Mouse (Mus musculus): ENCODE results near the gene Acp7. TPM values are rescaled to one million over a fixed set of nuclear protein-coding genes. Genes with fewer than 3 reads are reported as not detected.
A peak's percentile ranks its signal among the peaks of the same experiment; 100 is the strongest.

Acp7 gene
- polyA plus RNA-seq, 2 experiments from 2014 or later, result not detected

- ATAC-seq, result peak; percentile 30
Observed at GRCm38 (mm10) chr7:28601029-28601428, 30.1 kb downstream of the Acp7 start.

GRCm38 (mm10) chr7:28598951-28599350 is 32.2 kb downstream of the Acp7 start:
- no peak for ATAC-seq

DNA sequence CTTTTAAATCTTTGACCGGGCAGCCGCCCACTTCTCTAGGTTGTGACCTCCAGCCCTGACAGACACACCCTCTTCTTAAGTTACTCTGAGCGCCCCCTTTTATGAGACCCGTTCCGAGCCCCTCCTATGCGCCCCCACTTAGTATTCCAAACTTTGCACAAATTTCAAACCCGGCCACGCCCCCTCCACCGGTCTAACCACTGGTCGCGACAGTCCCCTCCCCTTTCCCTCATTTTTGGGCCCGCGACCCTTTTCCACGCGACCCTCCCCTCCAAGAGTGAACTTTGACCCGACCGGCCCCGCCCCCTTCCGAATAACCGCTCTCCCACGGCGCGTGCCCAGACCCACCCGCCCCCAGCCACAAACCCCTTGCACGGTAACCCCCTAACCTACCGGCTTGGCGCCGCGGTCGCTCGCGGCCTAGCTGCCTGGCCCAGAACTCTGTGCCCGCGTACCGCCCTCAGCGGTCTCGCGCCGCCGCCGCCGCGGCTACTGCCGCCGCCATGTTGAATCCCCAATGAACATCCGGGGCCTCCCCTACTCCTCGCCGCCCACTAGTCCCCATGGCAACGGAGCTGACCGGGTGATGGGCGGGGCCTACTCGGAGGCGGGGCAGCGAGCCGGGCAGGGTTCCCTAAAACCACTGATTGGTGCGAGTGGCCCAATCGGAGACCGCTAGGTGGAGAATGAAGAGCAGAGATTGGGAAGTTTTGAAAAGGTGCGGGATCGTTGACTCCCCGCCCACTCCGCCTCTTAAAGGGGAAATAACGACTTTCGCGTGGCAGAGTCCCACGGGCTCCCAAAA is 33.3 kb downstream of the Acp7 start, which contains the start of the genes Samd4b and Pak4:
Samd4b (minus strand) TSS at position 503 of the 805 bp plus-strand sequence.
Pak4 (minus strand) TSS at position 544 of the 805 bp plus-strand sequence.
- ATAC-seq, result peak; percentile 95

DNA sequence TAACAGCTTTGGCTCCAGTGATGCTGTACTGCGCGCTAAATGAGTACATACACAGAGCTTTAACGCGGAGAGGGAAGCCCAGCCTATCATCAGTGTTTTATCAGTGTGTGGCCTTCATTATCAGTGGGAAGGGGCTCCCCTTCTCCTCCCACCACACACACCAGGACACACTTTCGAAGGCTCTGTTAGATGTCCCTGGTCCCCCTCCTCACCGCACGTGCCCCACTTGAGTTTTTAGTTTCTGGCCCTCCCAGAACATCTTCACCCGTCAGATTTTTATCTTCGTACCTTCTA is 33.9 kb downstream of the Acp7 start:
- ATAC-seq, result no peak

- ATAC-seq, result no peak
Observed at GRCm38 (mm10) chr7:28596436-28597276, 34.5 kb downstream of the Acp7 start.

- no peak for ATAC-seq
Observed at GRCm38 (mm10) chr7:28595751-28596435, 35.2 kb downstream of the Acp7 start.

- no peak for ATAC-seq
Observed at GRCm38 (mm10) chr7:28593206-28594111, 37.7 kb downstream of the Acp7 start.

DNA sequence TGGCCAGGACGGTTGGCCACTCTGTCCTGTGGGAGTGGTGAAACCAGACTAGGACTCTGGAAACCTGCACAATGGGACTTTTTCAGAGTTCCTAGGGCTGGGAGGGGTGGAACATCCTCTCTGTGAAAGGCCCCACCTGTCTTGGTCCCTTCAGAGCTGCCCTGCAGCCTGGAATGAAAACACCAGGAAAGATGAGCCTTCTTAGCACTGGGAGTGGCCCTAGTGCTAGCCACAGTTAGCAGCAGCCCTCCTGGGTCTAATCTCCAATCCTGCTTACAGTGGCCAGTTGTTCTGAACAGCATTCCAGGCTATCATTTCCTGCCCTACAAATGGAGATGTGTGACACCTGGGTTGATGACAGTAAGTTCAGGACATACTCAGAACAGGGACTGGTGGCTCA is 39.3 kb downstream of the Acp7 start:
- no peak for ATAC-seq

DNA sequence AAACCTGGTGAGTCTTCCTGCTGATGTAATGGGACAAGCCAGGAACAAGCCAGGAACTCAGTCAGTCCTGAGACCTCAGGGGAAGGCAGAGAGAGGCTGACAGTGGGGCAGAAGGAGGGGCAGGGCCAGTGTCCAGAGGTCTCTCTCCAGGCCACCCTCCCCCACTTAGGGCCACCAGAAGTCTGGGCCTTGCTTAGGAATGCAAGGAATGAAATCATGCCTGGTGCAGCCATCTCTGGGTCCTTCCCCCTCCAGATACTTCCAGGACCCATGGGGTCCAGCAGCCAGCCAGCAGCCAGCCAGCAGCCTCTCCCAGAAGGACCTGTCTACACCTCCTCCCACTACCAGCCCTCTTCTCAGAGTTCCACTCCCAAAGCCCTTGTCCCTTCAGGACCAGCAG is 43.5 kb downstream of the Acp7 start:
- no peak for ATAC-seq

GRCm38 (mm10) chr7:28586663-28587411 is 44.3 kb downstream of the Acp7 start:
- ATAC-seq, result no peak

DNA sequence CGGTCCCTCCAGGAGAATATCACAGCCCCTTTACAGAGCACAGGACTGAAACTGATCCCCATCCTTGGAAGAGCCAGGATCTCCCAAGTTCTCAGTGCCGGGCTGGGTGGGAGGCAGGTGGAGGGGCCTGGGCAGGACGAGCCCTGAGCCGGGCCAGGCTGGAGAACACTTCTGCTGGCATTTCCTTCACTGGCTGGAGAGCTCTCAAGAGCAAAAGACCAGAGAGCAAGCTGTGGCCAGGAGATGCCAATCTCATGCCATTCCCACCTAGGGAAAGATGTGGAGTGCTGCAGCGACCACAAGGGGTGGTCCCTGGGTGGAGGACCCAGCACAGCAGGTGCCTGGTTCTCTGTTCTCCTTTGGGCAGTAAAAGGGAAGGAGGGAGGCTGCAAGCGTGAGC is 46.1 kb downstream of the Acp7 start:
- ATAC-seq, result no peak

- no peak for ATAC-seq
Observed at GRCm38 (mm10) chr7:28584468-28584867, 46.7 kb downstream of the Acp7 start.

GRCm38 (mm10) chr7:28583570-28584344 is 47.4 kb downstream of the Acp7 start:
- ATAC-seq, result no peak

- ATAC-seq, result no peak
Observed at GRCm38 (mm10) chr7:28582841-28583240, 48.3 kb downstream of the Acp7 start.

GRCm38 (mm10) chr7:28581721-28582120 is 49.4 kb downstream of the Acp7 start:
- ATAC-seq, result no peak

DNA sequence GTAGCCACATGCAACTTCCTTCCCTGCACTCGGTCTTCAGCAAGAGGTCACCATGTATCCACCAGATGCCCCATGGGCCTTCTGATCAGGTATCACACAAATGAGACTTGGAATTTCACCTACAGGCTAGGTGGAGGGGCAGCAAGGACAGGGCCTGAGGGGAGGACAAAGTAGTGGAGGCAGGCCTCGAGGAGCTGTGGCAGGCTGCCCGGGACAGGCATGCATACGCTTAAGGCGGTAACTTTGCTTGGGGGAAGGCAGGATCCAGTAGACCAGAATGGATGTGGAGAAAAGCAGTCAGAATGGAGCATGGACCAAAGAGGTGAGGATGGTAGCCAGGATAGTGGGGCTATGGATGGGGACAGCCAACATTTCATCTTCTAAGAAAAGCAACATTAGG is 51.3 kb downstream of the Acp7 start:
- ATAC-seq, result no peak

DNA sequence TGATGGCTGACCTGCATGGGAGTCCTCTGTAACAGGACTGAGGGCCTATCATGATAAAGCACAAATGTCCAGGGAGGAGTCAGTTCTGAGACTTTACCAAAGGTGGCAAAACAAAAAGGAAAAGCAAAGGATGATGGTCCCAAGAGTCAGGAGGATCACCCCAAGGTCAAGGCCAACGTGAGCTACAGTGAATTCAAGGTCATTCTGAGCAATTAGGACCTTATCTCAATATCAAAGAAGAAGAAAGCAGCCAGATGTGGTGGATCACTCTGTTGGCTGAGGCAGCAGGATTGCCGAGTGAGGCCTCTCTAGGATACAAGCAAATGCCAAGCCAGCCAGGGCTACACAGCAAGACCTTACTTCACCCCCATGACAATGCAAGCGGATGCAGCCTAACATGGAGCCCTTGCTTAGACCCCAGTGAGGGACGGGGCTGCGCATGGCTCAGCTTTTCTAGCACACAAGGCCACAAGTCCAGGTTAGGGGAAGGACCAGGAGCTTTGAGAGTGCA is 52.5 kb downstream of the Acp7 start:
- no peak for ATAC-seq

- no peak for ATAC-seq
Observed at GRCm38 (mm10) chr7:28577826-28578542, 53.1 kb downstream of the Acp7 start.

DNA sequence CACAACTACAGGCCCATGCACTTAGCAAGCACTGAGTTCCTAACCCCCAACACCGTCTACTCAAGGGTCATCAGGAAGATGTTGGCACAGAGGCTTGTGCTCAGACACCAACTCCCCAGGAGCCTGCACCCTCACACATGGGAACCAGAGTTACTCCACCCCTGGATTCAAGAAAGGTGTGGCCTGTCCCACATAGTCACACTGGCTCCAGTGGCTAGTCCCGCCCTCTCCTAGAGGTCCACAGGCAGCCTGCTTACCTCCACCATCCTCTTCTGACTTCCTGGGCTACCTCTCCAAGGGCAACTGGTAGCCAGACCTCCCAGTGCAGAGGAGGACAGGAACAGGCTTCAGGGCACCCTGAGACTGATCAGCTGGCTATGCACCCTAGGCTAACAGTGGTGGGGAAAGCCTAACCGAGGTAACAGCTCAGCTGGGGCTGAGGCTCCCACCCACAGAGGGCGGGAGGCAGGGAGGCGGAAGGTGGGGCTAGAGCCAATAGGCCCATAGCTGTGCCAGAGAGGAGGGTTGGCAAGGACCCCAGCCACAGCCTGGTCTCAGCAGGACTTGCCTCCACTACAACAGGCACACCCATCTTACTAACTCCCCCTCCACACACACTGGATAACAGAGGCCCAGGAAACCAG is 54.7 kb downstream of the Acp7 start:
- ATAC-seq, result no peak
